Mouse (Mus musculus) cerebellum, postnatal 4 days (tissue): Measurements from ENCODE around the gene Sugp2.

Experiments
- DNase-seq, 2 experiments: peaks; one replicate each; pipeline ENCODE4 v3.0.0; 2022; ENCODE audit warnings: low spot score in 2 of 2, mixed read lengths in 1 of 2

Sugp2 gene

DNA sequence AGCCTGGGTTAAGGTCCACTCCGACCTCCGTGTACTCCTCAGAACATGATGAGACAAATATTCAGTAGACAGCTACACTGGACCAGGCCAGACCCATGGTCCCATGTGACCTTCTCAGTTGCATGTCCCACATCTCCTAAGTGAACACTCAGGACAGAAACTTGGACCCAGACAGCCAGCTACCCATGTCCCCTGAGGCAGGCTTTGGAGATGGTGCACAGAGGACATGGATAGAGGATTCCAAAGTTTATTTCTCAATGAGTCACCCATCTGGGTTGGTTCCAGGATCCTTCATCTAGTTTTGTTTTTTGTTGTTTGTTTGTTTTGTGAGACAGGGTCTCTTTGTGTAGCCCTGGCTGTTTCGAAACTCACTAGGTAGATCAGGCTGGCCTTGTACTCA is 13.1 kb upstream of the Sugp2 start:
- DNase-seq, result no peak

- no peak for DNase-seq
Observed at GRCm38 (mm10) chr8:70222041-70222440, 12.0 kb upstream of the Sugp2 start.

DNA sequence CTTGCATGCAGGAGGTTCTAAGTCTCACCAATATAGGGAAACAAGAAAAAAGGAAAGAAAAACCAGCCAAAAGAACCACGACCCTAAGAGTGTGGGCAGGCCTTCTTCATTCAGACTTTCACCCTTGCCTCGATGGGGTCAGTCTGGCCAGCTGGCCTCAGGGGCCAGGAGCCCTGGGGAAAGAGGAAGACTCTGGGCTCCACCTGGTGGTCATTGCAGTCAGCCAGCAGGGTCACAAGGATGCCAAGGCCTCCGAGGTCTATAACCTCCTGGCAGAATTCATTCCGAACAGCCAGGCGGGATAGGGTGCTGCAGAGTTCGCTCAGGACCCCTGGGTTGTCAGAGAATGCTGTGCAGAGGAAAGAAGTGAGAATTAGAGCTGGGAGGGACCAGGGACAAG is 10.7 kb upstream of the Sugp2 start:
- peak in 1 of 2 experiments; percentile 45 for DNase-seq

DNA sequence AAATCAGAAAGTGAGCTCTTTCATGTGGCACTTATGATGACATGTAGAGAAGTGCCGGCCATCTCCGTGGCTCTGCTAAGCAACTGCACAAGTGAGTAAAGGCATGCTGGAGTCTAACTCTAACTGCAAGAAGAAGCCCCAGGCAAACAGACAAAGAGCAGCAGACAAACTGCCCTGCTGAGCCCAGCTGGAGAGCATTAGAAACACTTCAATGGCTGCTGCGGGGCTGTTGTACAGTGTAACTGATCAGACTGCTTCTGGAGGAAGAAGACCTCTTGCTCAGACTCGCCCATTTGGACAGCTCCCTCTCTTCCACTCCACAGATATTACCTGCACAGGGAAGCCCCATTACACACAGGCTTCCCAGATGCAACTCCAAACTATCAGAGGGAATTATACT is 6.0 kb upstream of the Sugp2 start:
- peak in 1 of 2 experiments; percentile 52 for DNase-seq

GRCm38 (mm10) chr8:70230837-70231236 is 3.2 kb upstream of the Sugp2 start:
- DNase-seq, result no peak

DNA sequence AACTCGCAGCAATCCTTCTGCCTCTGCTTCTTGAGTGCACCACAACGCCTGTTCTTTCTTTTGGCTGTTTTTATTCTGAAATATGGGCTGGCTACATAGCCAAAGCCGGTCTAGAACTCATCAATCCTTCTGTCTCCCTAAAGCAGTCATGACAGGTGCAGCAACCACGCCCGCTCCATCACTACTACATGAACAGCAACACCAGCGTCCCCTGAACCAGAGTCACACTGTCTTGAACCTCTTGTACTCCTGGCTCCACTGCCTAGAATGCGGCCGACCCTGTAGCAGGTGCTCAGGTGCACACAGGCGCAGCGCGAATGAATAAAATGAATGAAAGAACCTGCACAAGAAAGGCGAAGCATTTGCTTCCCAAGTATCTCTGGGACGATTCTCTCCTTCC is 420 bp upstream of the Sugp2 start:
- no peak for DNase-seq

- DNase-seq, result no peak
Observed at GRCm38 (mm10) chr8:70234781-70235128, 729 bp downstream of the Sugp2 start.

- no peak for DNase-seq
Observed at GRCm38 (mm10) chr8:70237842-70238241, 3.8 kb downstream of the Sugp2 start.

- no peak for DNase-seq
Observed at GRCm38 (mm10) chr8:70240642-70241041, 6.6 kb downstream of the Sugp2 start.

DNA sequence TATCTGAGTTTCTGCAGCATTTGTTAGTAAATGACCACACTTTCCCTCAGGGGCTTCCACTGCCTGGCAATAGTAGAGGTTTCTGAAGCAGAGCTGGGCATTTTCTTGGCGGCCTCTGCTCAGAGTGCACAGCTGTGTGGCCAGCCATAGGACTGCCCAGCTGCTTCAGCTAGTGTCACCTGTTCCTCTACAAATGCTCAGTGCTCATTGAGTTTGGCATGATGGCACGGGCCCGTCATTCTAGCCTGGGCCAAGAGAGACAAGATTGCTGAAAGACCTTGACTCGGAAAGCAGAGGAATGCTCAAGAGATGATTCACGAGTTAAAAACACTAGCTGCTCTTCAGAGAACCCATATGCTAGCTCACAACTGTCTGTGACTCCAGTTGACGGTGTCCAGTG is 12.6 kb downstream of the Sugp2 start:
- DNase-seq, result no peak

DNA sequence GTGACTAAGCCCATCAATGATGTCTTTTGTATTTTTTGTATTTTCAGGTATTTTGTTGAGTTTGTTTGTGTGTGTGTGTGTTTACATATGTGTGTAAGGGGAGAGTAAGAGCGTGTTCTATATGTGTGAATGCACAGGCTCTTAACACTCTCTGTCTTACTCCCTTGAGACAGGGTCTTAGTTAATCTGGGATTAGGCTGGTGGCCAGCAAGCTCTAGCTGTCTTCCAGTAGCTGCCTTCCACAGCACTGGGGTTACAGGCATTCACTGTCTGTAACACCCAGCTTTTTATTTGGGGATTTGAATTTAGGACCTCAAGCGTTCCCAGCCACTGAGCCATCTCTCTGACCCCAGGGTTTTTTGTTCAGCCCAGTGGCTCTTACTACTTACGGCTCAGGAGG is 13.8 kb downstream of the Sugp2 start:
- no peak for DNase-seq

- DNase-seq, result no peak
Observed at GRCm38 (mm10) chr8:70254628-70255027, 20.6 kb downstream of the Sugp2 start.

DNA sequence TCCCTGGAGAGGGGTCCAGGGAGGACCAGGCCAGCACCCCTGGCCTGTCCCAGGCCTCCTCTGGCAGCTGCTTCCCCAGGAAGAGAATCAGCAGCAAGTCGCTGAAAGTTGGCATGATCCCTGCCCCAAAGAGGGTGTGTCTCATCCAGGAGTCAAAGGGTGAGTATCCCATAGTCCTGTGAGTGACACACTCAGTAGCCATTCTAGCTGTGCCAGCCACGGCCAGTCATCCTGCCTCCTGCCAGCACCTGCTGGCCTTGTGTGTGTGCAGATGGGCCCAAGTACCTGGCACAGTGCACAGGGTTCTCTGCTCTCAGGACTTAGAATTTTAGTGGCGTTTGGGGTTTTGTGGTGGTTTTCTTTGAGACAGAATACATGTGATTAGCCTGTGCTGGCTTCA is 23.4 kb downstream of the Sugp2 start:
- no peak for DNase-seq

- no peak for DNase-seq
Observed at GRCm38 (mm10) chr8:70258600-70258999, 24.6 kb downstream of the Sugp2 start.

- DNase-seq, result no peak
Observed at GRCm38 (mm10) chr8:70259043-70259442, 25.0 kb downstream of the Sugp2 start.

DNA sequence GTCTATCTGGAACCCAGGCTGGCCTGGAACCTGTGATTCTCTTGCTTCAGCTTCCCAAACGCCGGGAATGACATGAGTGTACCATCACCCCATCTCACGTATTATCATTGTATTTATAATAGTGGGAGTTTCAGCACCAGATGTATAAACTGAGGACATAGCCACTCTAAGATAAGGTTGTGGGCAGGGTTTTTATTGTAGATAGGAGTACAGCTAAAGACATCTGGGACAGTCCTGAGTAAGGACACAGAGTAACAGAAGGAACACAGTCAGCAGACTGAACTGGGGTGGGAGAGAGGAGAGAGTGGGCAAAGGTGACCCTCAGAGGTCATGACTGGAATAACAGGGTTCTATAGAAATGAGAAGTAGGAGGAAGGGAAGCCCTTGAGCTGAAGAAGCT is 33.6 kb downstream of the Sugp2 start:
- DNase-seq, result no peak

DNA sequence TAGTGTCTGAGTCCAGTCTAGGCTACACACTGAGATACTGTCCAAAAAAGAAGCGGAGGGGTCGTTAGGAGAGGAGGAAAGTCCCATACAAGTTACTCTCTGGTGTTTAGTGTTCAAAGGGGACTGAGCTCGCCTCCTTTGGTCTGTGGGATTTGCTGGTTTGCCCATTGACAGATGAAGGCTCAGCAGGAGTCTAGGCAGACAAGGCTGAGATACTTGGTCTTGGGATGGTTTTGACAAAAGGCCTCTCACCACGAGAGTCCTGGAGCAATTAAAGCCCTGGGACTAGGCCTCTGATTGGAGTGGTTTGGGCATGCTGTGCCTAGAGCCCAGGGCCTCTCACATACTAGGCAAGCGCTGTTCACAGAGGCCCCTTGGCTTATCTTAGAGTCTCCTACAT is 34.3 kb downstream of the Sugp2 start:
- no peak for DNase-seq

GRCm38 (mm10) chr8:70268799-70269565 is 35.0 kb downstream of the Sugp2 start:
- DNase-seq, result no peak

DNA sequence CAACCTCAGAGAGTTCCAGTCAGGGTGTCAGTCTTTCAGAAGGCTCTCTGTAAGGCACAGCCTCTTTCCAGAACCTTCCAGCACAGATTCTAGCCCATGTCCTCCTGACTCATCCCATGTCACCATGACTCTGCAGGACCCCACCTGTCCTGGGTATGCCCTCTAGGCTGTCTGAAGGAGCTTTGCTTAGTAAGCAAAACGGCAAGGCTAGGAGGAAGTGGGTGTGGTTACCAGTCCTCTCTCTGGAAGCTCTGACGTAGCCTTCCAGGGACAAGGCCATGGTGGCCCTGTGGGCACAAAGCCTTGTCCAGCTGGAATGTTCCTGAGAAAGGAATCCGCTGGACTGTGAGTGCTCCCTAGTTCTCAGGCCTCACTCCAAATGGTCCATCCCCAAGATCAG is 38.9 kb downstream of the Sugp2 start:
- DNase-seq, result no peak

- no peak for DNase-seq
Observed at GRCm38 (mm10) chr8:70274350-70274749, 40.3 kb downstream of the Sugp2 start.

DNA sequence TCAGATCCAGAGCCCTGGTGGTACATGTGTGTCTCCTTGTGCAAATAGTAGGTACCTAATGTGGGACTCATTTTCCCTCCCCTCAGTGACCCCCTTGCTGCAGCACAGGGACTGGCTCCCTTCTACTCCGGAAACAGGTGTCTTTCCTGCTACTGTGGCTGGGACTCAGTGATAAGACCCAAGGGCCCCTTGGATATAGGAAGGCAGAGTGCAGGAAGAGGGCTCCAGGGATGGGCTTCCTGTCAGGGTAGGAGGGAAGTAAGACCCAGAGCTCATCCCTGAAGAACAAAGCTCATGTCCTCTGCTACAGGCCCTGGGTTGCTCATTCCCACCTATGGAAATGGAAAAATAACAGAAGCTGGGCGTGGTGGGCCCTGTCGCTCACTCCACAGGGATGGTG is 42.5 kb downstream of the Sugp2 start:
- DNase-seq, result no peak

DNA sequence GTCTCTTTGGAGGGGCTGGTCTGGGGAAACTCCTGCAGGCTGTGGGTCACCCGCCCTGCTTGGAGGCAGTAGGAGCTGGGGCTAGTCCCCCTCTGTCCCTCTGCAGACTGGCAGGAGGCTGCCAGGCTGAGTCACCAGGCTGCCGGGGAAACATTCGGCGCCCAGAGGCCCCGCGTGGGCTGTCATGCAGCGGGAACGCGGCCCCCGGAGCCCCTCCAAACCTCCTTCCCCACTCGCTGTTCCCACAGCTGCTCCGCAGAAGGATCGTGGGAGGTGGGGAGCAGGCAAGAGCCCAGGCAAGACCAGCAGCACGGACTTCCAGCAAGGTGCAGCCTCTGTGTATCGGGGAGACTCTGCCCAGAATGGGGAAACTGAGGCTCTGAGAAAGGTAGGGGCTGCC is 44.1 kb downstream of the Sugp2 start:
- DNase-seq, result no peak

DNA sequence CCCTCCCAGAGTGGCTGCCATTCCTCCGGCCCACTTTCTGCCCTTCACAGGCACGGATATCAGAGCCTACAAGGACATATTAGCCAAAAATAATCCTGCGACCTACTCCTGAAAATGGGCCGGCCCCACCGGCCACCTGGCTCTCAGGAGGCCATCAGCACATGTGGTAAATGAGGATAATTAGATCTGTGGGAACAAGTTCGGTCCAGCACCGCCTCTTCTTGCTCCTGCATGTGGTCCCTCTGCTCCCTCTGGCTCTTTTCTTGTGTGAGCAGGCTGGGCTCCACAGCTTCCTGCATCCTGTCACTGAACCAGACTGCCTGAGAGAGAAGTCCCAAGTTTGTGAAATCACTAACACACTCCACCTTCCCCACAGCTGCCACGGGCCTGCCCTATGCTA is 45.2 kb downstream of the Sugp2 start:
- no peak for DNase-seq

GRCm38 (mm10) chr8:70281001-70281400 is 47.0 kb downstream of the Sugp2 start:
- no peak for DNase-seq
